In the genomic region with DNA sequence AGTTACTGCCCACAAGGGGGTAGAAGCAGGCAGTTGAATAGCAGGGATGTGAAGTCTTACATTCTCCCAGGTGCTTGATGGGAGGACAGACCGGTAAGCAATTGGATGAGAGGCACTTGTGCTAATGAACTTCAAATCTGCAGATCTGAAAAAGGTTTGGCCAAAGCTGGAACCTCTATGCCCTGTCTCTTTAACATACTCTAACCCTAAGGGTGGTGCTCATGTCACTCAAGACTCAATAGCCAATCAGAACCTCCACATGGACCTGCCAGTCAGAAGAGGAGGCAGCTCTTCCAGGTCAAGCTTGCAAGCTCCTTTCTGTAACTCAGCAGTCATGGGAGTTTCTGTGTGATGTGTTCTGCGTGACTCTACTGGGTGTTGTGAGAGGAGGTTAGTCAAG, we compare ENCODE assay signal across 9 mouse cellular contexts. TPM values are rescaled to one million over a fixed set of nuclear protein-coding genes. Genes with fewer than 3 reads are reported as not detected.
ATAC-seq lines count a peak whose summit lies in the region.
"Not testable (repeated sequence)": the region's sequence is repeated elsewhere in the genome, so short reads cannot be mapped to it uniquely, and the experiment has no call there.
"Had no signal": no experiment of that assay in that cellular context is flagged by ENCODE, and none has a peak within 500 bp of the region (broad histone marks: within the 10 kb centered on the region; RNA-seq: fewer than 3 reads in every experiment).

2210418O10Rik (plus strand) TSS at position 301 of the 400 bp plus-strand sequence.

- H3K9ac ChIP-seq in forebrain, embryonic 16.5 days (replicated peaks; ENCODE audit: low read depth, low read length); hindbrain, embryonic 16.5 days (ENCODE audit: low read depth, low read length); limb, embryonic 13.5 days; midbrain, embryonic 16.5 days (ENCODE audit: low read depth, low read length): not testable (repeated sequence)

- not testable (repeated sequence) for H3K9me3 ChIP-seq in forebrain, embryonic 16.5 days (ENCODE audit: control insufficient read depth, low read length); hindbrain, embryonic 16.5 days (ENCODE audit: control insufficient read depth, low read length); limb, embryonic 13.5 days; midbrain, embryonic 16.5 days (replicated peaks; ENCODE audit: control insufficient read depth, low read length, poor library complexity, severe bottlenecking)

- H3K4me3 ChIP-seq in forebrain, embryonic 16.5 days (replicated peaks; ENCODE audit: low read length); hindbrain, embryonic 16.5 days (ENCODE audit: low read length); limb, embryonic 13.5 days; midbrain, embryonic 16.5 days (ENCODE audit: low read depth, low read length): not testable (repeated sequence)

- H3K4me1 ChIP-seq in forebrain, embryonic 16.5 days (replicated peaks; ENCODE audit: control insufficient read depth, insufficient read depth, low read length); hindbrain, embryonic 16.5 days (ENCODE audit: control insufficient read depth, insufficient read depth, low read depth, low read length); limb, embryonic 13.5 days; midbrain, embryonic 16.5 days (ENCODE audit: control insufficient read depth, insufficient read depth, low read length): not testable (repeated sequence)

- not testable (repeated sequence) for H3K27ac ChIP-seq in forebrain, embryonic 16.5 days (ENCODE audit: low read length); hindbrain, embryonic 16.5 days (ENCODE audit: low read depth, low read length); limb, embryonic 13.5 days; midbrain, embryonic 16.5 days (ENCODE audit: low read length)

- WGBS in forebrain, embryonic 16.5 days, result no CpG with 5 or more reads among the region's 2 CpGs
- WGBS in hindbrain, embryonic 16.5 days, result no CpG with 5 or more reads among the region's 2 CpGs
- WGBS in limb, embryonic 13.5 days, result no CpG with 5 or more reads among the region's 2 CpGs
- WGBS in midbrain, embryonic 16.5 days, result no CpG with 5 or more reads among the region's 2 CpGs

- not testable (repeated sequence) for H3K27me3 ChIP-seq in forebrain, embryonic 16.5 days (replicated peaks; ENCODE audit: control insufficient read depth, insufficient read depth, low read length); hindbrain, embryonic 16.5 days (replicated peaks; ENCODE audit: control insufficient read depth, insufficient read depth, low read length); limb, embryonic 13.5 days; midbrain, embryonic 16.5 days (ENCODE audit: control insufficient read depth, insufficient read depth, low read depth, low read length)

- ATAC-seq in common myeloid progenitor, adult 5-6 weeks (replicated peaks; ENCODE audit: low read depth, poor library complexity, severe bottlenecking); forebrain, embryonic 16.5 days; hindbrain, embryonic 16.5 days; limb, embryonic 13.5 days (ENCODE audit: low FRiP score, low read depth); megakaryocyte progenitor cell, adult 5-6 weeks (replicated peaks; ENCODE audit: poor library complexity); midbrain, embryonic 16.5 days: not testable (repeated sequence)

- H3K4me2 ChIP-seq in forebrain, embryonic 16.5 days (ENCODE audit: low read length); hindbrain, embryonic 16.5 days (ENCODE audit: low read length); limb, embryonic 13.5 days (replicated peaks); midbrain, embryonic 16.5 days (ENCODE audit: low read length): not testable (repeated sequence)

- not testable (repeated sequence) for H3K36me3 ChIP-seq in forebrain, embryonic 16.5 days (ENCODE audit: control insufficient read depth, insufficient read depth); hindbrain, embryonic 16.5 days (ENCODE audit: control insufficient read depth, insufficient read depth, low read length); limb, embryonic 13.5 days; midbrain, embryonic 16.5 days (ENCODE audit: control insufficient read depth, insufficient read depth, low read length)

RNA-seq across cellular contexts. Expression of gene 2210418O10Rik, which starts in this region (rescaled TPM):
- 14.0 and 39.8 TPM in 2 replicates for total RNA-seq in common myeloid progenitor, adult 5-6 weeks (2017)
- 7.2 and 16.9 TPM in 2 replicates for polyA plus RNA-seq in forebrain, embryonic 16.5 days (2015; fragmentation: Nextera tagmentation; extraction: Ambion mirVana)
- 7.3 and 11.4 TPM in 2 replicates for polyA plus RNA-seq in hindbrain, embryonic 16.5 days (2015; fragmentation: Nextera tagmentation; extraction: Ambion mirVana)
- polyA plus RNA-seq in limb, embryonic 13.5 days (2015; fragmentation: Nextera tagmentation; extraction: Ambion mirVana), result 8.6 and 11.4 TPM in 2 replicates
- 9.7 and 22.5 TPM in 2 replicates for total RNA-seq in megakaryocyte progenitor cell, adult 5-6 weeks (2015)
- total RNA-seq in megakaryocyte progenitor cell, adult 5-6 weeks (2017), result 26.3 and 38.4 TPM in 2 replicates
- polyA plus RNA-seq in midbrain, embryonic 16.5 days (2015; fragmentation: Nextera tagmentation; extraction: Ambion mirVana), result 8.5 and 16.2 TPM in 2 replicates
- polyA plus RNA-seq: erythroblast, embryonic 14.5 days; large intestine, adult 2 months; thymus, adult 2 months had no signal
